Mouse (Mus musculus): ENCODE data around the gene Cuedc2. TPM values are rescaled to one million over a fixed set of nuclear protein-coding genes. Genes with fewer than 3 reads are reported as not detected.
A peak's percentile ranks its signal among the peaks of the same experiment; 100 is the strongest.

The Cuedc2 gene
- 75.3 and 77.5 TPM in 2 replicates for polyA plus RNA-seq (2015; fragmentation: Nextera tagmentation; extraction: Ambion mirVana)

GRCm38 (mm10) chr19:46338331-46338936 is at the start of gene Cuedc2:
Gene Cuedc2, minus strand, starts transcription at chr19:46338702.
- WGBS, result under 1% methylated on average over 31 of the region's 31 CpGs
- Histone ChIP-seq H3K9ac (ENCODE audit: low read length) (peak within 1 kb of the TSS; percentile 73), H3K4me3 (ENCODE audit: low read depth, low read length) (peak within 1 kb of the TSS; percentile 73), H3K4me1 (replicated peaks; ENCODE audit: control insufficient read depth, insufficient read depth) (0 out of 2 replicates have a peak, but pooled peaks cover 2% of the 10 kb centered on the region), H3K27me3 (ENCODE audit: control insufficient read depth, insufficient read depth, low read length) (no peaks in the 10 kb centered on the region), H3K27ac (replicated peaks) (peak within 1 kb of the TSS; percentile 50), H3K36me3 (ENCODE audit: control insufficient read depth, insufficient read depth, low read length) (no peaks in the 10 kb centered on the region), H3K9me3 (ENCODE audit: control insufficient read depth, low read length) (no peaks in the 10 kb centered on the region), H3K4me2 (replicated peaks; ENCODE audit: low read depth) (peak within 1 kb of the TSS; percentile 81)
- TF ChIP-seq CTCF (IDR thresholded peaks at IDR 0.05; ENCODE audit: low read depth) (peak; percentile 80), EP300 (optimal IDR thresholded peaks at IDR 0.05) (peak; percentile 67)
- ATAC-seq (ENCODE audit: low FRiP score, low TSS enrichment) (peak; percentile 87), DNase-seq (ENCODE audit: low spot score) (peak; percentile 96)

DNA sequence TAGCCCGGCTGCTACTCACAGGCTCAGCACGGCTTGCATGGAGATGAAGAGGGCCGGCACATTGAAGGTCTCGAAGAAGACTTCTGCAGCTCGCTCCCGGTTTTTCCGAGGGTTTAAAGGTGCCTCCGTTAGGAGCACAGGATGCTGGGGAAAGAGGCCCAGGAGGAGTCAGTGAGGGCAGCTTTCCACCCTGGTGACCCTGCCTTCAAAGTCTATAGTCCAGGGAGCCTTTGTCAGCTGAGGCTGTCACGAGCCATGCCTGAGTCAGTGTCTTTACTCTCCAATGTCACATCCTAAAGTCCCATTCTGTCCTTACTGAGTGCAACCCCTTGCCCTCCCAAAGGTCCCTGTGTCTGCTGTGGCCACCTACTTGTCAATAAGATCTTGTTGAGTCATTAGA is 43.8 kb upstream of the Cuedc2 start:
- Histone ChIP-seq H3K36me3 (ENCODE audit: control insufficient read depth, insufficient read depth, low read length) (peaks cover 62% of the 10 kb centered on the region), H3K9me3 (ENCODE audit: control insufficient read depth, low read length) (no peaks in the 10 kb centered on the region), H3K4me1 (replicated peaks; ENCODE audit: control insufficient read depth, insufficient read depth) (no peaks in the 10 kb centered on the region), H3K4me3 (ENCODE audit: low read depth, low read length) (no peak overlapping the region), H3K27me3 (ENCODE audit: control insufficient read depth, insufficient read depth, low read length) (no peaks in the 10 kb centered on the region), H3K9ac (ENCODE audit: low read length) (no peak overlapping the region), H3K4me2 (replicated peaks; ENCODE audit: low read depth) (no peak overlapping the region), H3K27ac (replicated peaks) (no peak overlapping the region)
- no peak for ATAC-seq (ENCODE audit: low FRiP score, low TSS enrichment)
- 88% methylated on average over 9 of the region's 9 CpGs for WGBS
- TF ChIP-seq EP300 (optimal IDR thresholded peaks at IDR 0.05) (no peak), CTCF (IDR thresholded peaks at IDR 0.05; ENCODE audit: low read depth) (no peak)
- no peak for DNase-seq (ENCODE audit: low spot score)

DNA sequence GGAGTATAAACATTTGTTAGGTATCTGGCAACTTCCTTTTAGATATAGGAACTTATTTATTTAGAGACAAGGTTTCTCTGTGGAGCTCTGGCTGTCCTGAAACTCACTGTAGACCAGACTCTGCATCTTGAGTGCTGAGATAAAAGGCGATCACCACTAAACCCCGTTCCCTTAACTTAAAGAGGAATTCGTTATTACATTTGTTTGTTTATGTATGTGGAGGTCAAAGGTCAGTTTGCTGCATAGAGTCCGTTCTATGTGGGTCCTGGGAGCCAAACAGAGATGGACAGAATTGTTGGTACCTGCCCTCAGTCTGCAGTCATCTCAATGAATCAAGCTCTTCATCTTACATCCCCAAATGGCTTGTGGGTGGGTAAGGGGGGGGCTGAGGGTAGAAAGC is 37.4 kb upstream of the Cuedc2 start:
- H3K36me3 ChIP-seq (ENCODE audit: control insufficient read depth, insufficient read depth, low read length), result peaks cover 27% of the 10 kb centered on the region
- ATAC-seq (ENCODE audit: low FRiP score, low TSS enrichment) (no peak), DNase-seq (ENCODE audit: low spot score) (no peak)
- no peaks in the 10 kb centered on the region for H3K4me1 ChIP-seq (replicated peaks; ENCODE audit: control insufficient read depth, insufficient read depth)
- no peak overlapping the region for H3K27ac ChIP-seq (replicated peaks)
- H3K27me3 ChIP-seq (ENCODE audit: control insufficient read depth, insufficient read depth, low read length), result no peaks in the 10 kb centered on the region
- TF ChIP-seq EP300 (optimal IDR thresholded peaks at IDR 0.05), result no peak
- TF ChIP-seq CTCF (IDR thresholded peaks at IDR 0.05; ENCODE audit: low read depth), result no peak
- no peak overlapping the region for H3K4me3 ChIP-seq (ENCODE audit: low read depth, low read length)
- no peak overlapping the region for H3K4me2 ChIP-seq (replicated peaks; ENCODE audit: low read depth)
- H3K9me3 ChIP-seq (ENCODE audit: control insufficient read depth, low read length), result no peaks in the 10 kb centered on the region
- H3K9ac ChIP-seq (ENCODE audit: low read length), result no peak overlapping the region
- WGBS, result 27% methylated on average over 4 of the region's 4 CpGs

GRCm38 (mm10) chr19:46375489-46375888 is 37.0 kb upstream of the Cuedc2 start:
- H3K4me3 ChIP-seq (ENCODE audit: low read depth, low read length), result no peak overlapping the region
- H3K27me3 ChIP-seq (ENCODE audit: control insufficient read depth, insufficient read depth, low read length), result no peaks in the 10 kb centered on the region
- H3K36me3 ChIP-seq (ENCODE audit: control insufficient read depth, insufficient read depth, low read length), result peaks cover 26% of the 10 kb centered on the region
- H3K27ac ChIP-seq (replicated peaks), result no peak overlapping the region
- DNase-seq (ENCODE audit: low spot score), result no peak
- TF ChIP-seq EP300 (optimal IDR thresholded peaks at IDR 0.05) (no peak), CTCF (IDR thresholded peaks at IDR 0.05; ENCODE audit: low read depth) (no peak)
- no peaks in the 10 kb centered on the region for H3K4me1 ChIP-seq (replicated peaks; ENCODE audit: control insufficient read depth, insufficient read depth)
- 46% methylated on average over 5 of the region's 5 CpGs for WGBS
- no peak for ATAC-seq (ENCODE audit: low FRiP score, low TSS enrichment)
- no peak overlapping the region for H3K4me2 ChIP-seq (replicated peaks; ENCODE audit: low read depth)
- H3K9ac ChIP-seq (ENCODE audit: low read length), result no peak overlapping the region
- no peaks in the 10 kb centered on the region for H3K9me3 ChIP-seq (ENCODE audit: control insufficient read depth, low read length)

- Histone ChIP-seq H3K9me3 (ENCODE audit: control insufficient read depth, low read length) (no peaks in the 10 kb centered on the region), H3K4me1 (replicated peaks; ENCODE audit: control insufficient read depth, insufficient read depth) (no peaks in the 10 kb centered on the region), H3K4me2 (replicated peaks; ENCODE audit: low read depth) (no peak overlapping the region), H3K27ac (replicated peaks) (no peak overlapping the region), H3K9ac (ENCODE audit: low read length) (no peak overlapping the region), H3K36me3 (ENCODE audit: control insufficient read depth, insufficient read depth, low read length) (peaks cover 19% of the 10 kb centered on the region), H3K27me3 (ENCODE audit: control insufficient read depth, insufficient read depth, low read length) (no peaks in the 10 kb centered on the region), H3K4me3 (ENCODE audit: low read depth, low read length) (no peak overlapping the region)
- DNase-seq (ENCODE audit: low spot score) (no peak), ATAC-seq (ENCODE audit: low FRiP score, low TSS enrichment) (peak; percentile 45; the same call in 1 of the 2 replicates)
- no peak for TF ChIP-seq CTCF (IDR thresholded peaks at IDR 0.05; ENCODE audit: low read depth)
- no peak for TF ChIP-seq EP300 (optimal IDR thresholded peaks at IDR 0.05)
- WGBS, result 50% methylated on average over 21 of the region's 21 CpGs
Measured at GRCm38 (mm10) chr19:46374477-46375088, 36.1 kb upstream of the Cuedc2 start.

GRCm38 (mm10) chr19:46369204-46369603 is 30.7 kb upstream of the Cuedc2 start:
- Histone ChIP-seq H3K27me3 (ENCODE audit: control insufficient read depth, insufficient read depth, low read length) (no peaks in the 10 kb centered on the region), H3K4me1 (replicated peaks; ENCODE audit: control insufficient read depth, insufficient read depth) (no peaks in the 10 kb centered on the region), H3K9me3 (ENCODE audit: control insufficient read depth, low read length) (no peaks in the 10 kb centered on the region), H3K27ac (replicated peaks) (no peak overlapping the region), H3K9ac (ENCODE audit: low read length) (no peak overlapping the region), H3K4me3 (ENCODE audit: low read depth, low read length) (no peak overlapping the region), H3K4me2 (replicated peaks; ENCODE audit: low read depth) (no peak overlapping the region), H3K36me3 (ENCODE audit: control insufficient read depth, insufficient read depth, low read length) (no peaks in the 10 kb centered on the region)
- TF ChIP-seq EP300 (optimal IDR thresholded peaks at IDR 0.05) (no peak), CTCF (IDR thresholded peaks at IDR 0.05; ENCODE audit: low read depth) (peak; percentile 78)
- DNase-seq (ENCODE audit: low spot score) (peak; percentile 79), ATAC-seq (ENCODE audit: low FRiP score, low TSS enrichment) (peak; percentile 84)
- 19% methylated on average over 4 of the region's 4 CpGs for WGBS

All from stomach, postnatal 0 days (tissue).